Mouse (Mus musculus) left cerebral cortex, adult 2 months (tissue): ENCODE measurements around the gene Sstr4. TPM values are rescaled to one million over a fixed set of nuclear protein-coding genes. Genes with fewer than 3 reads are reported as not detected.

ENCODE experiments used
- DNase-seq, 2 experiments: peaks; one replicate each; pipeline ENCODE4 v3.0.0; 2021 to 2022; ENCODE audit warnings: low spot score in 2 of 2, mixed read lengths in 1 of 2; ENCODE audit errors: extremely low spot score in 1 of 2
- H3K27ac ChIP-seq: fragments of 200-600 bp; 2 replicates; pipeline ENCODE4 v1.8.1; 2022
- H3K4me3 ChIP-seq: fragments of 200-600 bp; 2 replicates; pipeline ENCODE4 v1.8.1; 2022
- CTCF ChIP-seq: fragments of 200-600 bp; IDR thresholded peaks from 2 replicates; pipeline ENCODE4 v1.8.1; 2022; ENCODE audit warnings: antibody characterized with exemption, mild to moderate bottlenecking, moderate library complexity
- intact Hi-C: fragments of 180-260 bp; cut with DNase I; formaldehyde crosslinking; loops from one replicate; pipeline ENCODE4 v1.15.1; 2025
- total RNA-seq, 2 experiments: library from RNA; stranded (reverse); gene quantifications; 2 replicates each; pipeline ENCODE4 v1.2.3; 2021

Sstr4 gene
- total RNA-seq, 2 experiments from 2014 or later: 33.7 to 34.9 TPM

DNA sequence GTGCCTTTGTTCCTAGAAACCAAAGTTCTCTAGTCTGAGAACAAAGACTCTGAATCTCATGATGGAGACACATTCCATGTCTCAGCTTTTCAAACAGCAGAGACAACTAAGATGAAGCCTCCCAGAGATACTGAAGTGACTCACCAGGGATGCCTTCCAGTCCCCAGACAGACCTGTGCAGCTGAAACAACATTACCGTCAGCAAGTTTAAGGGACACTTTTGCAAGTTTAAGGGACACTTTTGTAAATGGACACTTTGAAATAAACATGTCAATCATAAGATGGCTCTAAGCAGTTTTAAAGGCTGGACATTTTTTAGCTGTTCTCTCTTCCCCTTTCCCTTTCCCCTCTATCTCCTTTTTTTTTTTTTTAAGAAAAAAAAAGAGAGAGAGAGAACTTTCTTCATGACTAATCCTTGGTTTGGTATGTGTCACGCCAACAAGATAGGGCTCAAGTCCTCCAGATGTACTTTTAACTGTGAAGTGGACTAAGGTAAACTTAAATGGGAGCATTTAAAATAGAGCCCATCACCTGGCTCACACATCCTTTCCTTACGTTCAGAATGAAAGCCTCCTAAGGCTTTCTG, 44.6 kb downstream of the Sstr4 start:
- intact Hi-C loops: no loop called here

DNA sequence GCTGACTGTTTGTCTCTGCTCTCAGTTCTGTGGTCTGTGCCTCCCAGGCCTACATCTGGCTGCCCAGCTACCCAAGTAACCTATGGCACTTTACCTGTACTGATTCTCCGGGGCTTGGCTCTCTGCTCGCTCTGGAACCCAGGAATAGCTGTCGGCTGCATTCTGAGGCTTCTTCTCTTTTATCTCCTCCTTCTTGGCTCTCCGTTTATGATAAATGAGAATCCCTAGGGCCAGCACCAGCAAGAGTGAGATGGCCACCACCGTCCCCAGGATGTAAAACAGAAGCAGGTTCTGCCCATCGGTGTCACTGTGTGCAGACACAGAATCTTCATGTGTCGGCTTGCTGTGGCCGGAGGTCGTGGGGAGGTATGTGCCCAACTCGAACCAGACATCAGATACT, 46.3 kb downstream of the Sstr4 start:
- Histone ChIP-seq H3K4me3 (no peak overlapping the region; the same call in 1 of the 2 replicates), H3K27ac (no peak overlapping the region)
- intact Hi-C loops: no loop called here
- no peak for DNase-seq
- TF ChIP-seq CTCF: no peak

More for the DNA sequence above, 44.6 kb downstream of the Sstr4 start:
- DNase-seq: no peak
- TF ChIP-seq CTCF: no peak
- no peak overlapping the region for H3K27ac ChIP-seq
- no peak overlapping the region for H3K4me3 ChIP-seq

DNA sequence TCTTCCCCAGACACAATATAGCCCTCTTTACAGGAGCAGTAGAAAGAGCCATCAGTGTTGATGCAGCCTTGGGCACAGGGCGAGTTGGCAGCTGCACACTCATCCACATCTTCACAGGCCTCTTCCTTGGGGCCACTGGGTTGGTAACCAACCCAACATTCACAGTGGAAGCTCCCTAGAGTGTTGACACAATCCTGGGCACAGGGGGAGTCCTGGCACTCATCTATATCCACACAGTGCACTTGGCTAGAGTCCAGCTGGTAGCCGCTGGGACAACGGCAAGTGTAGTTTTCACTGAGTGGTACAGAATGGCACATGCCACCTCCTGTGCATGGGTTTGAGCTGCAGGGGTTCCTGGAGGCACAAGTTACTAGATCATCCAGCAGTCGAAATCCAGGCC, 47.0 kb downstream of the Sstr4 start:
- intact Hi-C loops: no loop called here
- TF ChIP-seq CTCF: no peak
- Histone ChIP-seq H3K4me3 (peak overlapping the region; percentile 30), H3K27ac (no peak overlapping the region)
- no peak for DNase-seq

DNA sequence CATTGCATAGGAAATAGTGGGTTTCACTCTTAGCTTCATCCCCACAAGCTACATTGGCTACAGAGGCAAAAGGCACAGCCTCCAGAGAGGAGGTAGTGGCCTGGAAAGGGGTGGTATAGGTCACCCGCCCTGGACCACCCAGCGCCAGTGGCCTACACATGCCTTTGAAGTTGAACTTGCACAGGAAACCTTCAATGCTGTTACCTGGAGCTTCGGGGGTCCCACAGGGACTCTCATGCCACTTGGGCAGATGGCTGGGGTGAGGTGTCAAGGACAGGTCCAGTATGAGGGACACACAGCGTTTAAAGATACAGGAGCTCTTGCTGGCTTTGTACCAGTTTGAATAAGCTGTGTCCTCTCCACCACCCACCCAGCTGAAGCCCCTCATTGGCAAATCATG, 47.6 kb downstream of the Sstr4 start:
- Histone ChIP-seq H3K4me3 (peak overlapping the region; percentile 30), H3K27ac (peak overlapping the region; percentile 62; the same call in 1 of the 2 replicates)
- intact Hi-C loops: no loop called here
- no peak for TF ChIP-seq CTCF
- no peak for DNase-seq

DNA sequence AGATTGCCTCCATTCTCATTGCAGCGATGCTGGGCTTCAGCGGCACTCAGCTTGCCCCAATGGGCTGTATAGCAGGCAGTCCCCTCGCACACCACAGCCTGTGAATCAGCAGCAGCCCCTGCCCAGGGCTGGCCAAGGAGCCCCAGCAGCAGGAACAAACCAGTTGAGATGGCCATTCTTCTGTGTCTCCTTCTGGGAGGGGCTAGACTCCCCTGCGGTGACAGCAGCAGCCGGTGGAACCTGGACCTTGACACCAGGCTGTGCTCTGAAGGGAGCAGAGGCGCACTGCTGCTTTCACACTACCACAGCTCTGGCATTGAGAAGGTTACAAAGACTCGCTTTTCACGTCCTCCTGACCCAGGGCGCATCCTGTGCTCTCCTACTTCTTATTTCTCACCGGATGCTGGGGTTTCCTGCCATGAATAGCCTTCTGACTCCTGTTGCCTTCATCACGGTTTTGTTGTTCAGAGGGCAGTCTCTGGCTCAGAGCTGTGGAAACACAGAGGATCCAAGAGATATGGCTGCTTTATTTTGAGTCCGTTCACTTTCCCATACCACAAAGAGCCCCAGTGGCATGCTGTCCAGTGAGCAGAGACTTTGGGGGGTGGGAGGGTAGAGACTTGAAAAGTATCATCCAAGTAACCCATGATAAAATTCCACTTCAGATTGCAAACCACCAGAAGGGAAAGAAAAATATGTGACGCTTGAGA, 48.3 kb downstream of the Sstr4 start, which contains the start of gene Cd93:
Gene Cd93, minus strand, starts transcription at position 315 of the 710 bp plus-strand sequence.
- Histone ChIP-seq H3K4me3 (peak within 1 kb of the TSS; percentile 30), H3K27ac (peak within 1 kb of the TSS; percentile 62)
- intact Hi-C loops: no loop called here
- DNase-seq: no peak
- TF ChIP-seq CTCF: no peak

DNA sequence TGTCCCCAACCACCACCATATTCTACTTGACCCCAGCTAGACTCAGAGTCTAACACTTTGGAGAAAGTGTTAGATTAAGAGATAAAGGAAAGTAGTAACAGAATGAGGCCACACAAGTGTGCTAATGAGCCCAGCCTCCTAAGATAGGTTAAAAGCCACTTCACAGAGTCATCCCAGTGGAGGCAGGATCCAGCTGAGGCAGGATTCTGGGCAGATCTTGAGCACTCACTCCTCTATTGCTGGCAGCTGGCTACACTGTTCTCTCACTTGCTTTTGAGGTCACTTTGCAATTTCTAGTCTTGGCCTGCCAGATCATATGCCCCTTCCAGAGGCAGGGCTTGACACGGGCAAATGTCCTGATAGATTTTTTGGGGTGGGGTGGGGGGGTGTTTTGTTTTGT, 49.3 kb downstream of the Sstr4 start:
- Histone ChIP-seq H3K27ac (no peak overlapping the region), H3K4me3 (no peak overlapping the region)
- no peak for TF ChIP-seq CTCF
- intact Hi-C loops: no loop called here
- DNase-seq: no peak

DNA sequence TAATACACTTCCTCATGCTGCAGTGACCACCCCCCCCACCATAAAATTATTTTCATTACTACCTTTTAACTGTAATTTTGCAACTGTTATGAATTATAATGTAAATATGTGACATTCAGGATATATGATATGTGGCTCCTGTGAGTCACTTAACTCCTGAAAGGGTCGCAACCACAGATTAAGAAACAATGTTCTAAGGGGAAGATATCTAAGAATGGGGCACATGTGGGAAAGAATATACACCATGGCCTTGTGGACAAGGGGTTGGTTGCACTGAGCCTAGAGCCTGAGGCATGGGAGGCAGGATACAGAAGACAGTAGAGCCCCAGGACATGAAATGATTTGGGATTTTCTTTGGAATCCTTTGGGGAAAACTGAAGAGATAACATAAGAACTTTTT, 50.5 kb downstream of the Sstr4 start:
- H3K27ac ChIP-seq: no peak overlapping the region
- intact Hi-C loops: no loop called here
- H3K4me3 ChIP-seq: no peak overlapping the region
- DNase-seq: no peak
- TF ChIP-seq CTCF: no peak

Other genes with a start within 250 kb of the Sstr4 start
- gene Thbd, start 12.8 kb downstream of the Sstr4 start, total RNA-seq: 10 to 100 TPM; 12.3 to 13.0 TPM
- gene Cd93, start 48.2 kb downstream of the Sstr4 start, total RNA-seq: 1 to 10 TPM; 5.0 to 5.2 TPM